Mouse (Mus musculus): ENCODE results near the gene Jhy. TPM values are rescaled to one million over a fixed set of nuclear protein-coding genes. Genes with fewer than 3 reads are reported as not detected.

Gene Jhy
- polyA plus RNA-seq, 1 experiment from 2014 or later, result 0.05 TPM

DNA sequence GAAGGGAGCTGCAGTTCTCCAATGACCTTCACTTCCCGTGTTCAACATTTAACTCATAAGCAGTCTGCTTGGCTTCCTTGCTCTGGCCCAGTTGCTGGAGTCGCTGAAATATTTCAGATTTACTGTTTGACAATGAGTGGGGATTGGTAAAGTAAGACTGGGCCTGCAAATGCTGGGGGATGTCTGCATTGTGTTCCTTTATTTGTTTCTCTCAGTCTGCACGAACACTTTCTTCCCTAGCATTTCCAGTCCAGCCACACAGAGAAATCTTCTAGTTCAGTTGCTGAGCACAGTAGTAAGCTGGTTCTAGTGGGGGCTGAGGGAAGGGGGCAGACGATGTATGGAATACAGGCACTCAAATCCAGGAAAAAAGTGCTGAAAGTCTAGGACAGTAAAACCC, 89.0 kb downstream of the Jhy start:
- peaks cover 99% of the 10 kb centered on the region for H3K27me3 ChIP-seq (replicated peaks; ENCODE audit: control insufficient read depth, insufficient read depth, low read length)
- 4% methylated on average over 4 of the region's 4 CpGs for WGBS
- no peaks in the 10 kb centered on the region for H3K4me1 ChIP-seq (replicated peaks; ENCODE audit: control insufficient read depth, insufficient read depth, low read length)
- no peak overlapping the region for H3K4me2 ChIP-seq (ENCODE audit: low read length)
- ATAC-seq (replicated peaks; ENCODE audit: low FRiP score, low TSS enrichment, low read depth) (no peak), DNase-seq (ENCODE audit: low spot score) (no peak)
- no peaks in the 10 kb centered on the region for H3K9me3 ChIP-seq (ENCODE audit: control insufficient read depth, low read length)
- H3K27ac ChIP-seq (ENCODE audit: low read depth), result no peak overlapping the region
- no peak overlapping the region for H3K9ac ChIP-seq (ENCODE audit: low read length)
- H3K4me3 ChIP-seq (ENCODE audit: low read depth, low read length), result no peak overlapping the region
- H3K36me3 ChIP-seq (ENCODE audit: control insufficient read depth, insufficient read depth, low read length), result no peaks in the 10 kb centered on the region

DNA sequence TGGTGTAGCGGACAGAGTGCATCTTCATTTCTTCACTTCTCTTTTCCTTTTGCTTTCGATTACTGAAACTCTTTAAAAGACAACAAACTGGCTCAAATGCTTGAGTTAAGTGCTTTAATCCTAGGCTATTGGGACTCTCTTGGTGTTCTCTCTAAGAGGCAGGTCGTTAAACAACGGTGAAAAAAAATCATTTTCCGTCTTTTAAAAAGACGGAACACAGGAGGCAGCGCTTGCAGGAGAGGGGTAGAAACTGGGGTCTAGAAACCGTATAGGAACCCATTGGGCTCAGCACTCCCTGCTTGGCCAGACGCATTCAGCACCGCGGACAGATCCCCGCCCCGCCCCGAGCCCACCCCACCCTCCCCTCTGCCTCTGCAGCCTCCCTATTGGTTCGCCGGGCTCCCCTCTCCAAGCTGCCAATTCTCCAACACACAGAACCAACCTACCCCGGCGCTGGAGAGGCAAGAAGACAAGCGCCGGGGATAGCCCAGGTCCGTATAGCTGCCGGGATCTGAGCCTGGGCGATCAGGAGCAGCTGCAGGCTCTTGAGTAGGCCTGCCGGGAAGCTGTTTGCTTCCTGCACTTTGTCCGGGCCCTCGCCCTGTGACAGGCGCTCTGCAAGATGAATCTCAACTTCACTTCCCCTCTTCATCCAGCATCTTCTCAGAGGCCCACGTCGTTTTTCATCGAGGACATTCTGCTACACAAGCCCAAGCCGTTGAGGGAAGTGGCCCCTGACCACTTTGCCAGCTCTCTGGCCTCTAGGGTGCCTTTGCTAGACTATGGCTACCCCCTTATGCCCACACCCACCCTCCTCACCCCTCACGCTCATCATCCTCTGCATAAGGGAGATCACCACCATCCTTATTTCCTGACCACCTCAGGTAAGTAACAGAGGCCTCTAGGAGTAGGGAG, 90.1 kb downstream of the Jhy start, which contains the start of gene Bsx:
TSS of gene Bsx (plus strand) at position 572 of the 915 bp plus-strand sequence.
- ATAC-seq (replicated peaks; ENCODE audit: low FRiP score, low TSS enrichment, low read depth) (peak; percentile 75), DNase-seq (ENCODE audit: low spot score) (peak; percentile 96)
- H3K4me1 ChIP-seq (replicated peaks; ENCODE audit: control insufficient read depth, insufficient read depth, low read length), result no peaks in the 10 kb centered on the region
- 4% methylated on average over 32 of the region's 32 CpGs for WGBS
- H3K27me3 ChIP-seq (replicated peaks; ENCODE audit: control insufficient read depth, insufficient read depth, low read length), result peaks cover 97% of the 10 kb centered on the region
- H3K27ac ChIP-seq (ENCODE audit: low read depth), result no peak within 1 kb of the TSS
- peak within 1 kb of the TSS; percentile 20; the same call in 1 of the 2 replicates for H3K4me3 ChIP-seq (ENCODE audit: low read depth, low read length)
- no peaks in the 10 kb centered on the region for H3K9me3 ChIP-seq (ENCODE audit: control insufficient read depth, low read length)
- H3K9ac ChIP-seq (ENCODE audit: low read length), result no peak within 1 kb of the TSS
- H3K36me3 ChIP-seq (ENCODE audit: control insufficient read depth, insufficient read depth, low read length), result no peaks in the 10 kb centered on the region
- H3K4me2 ChIP-seq (ENCODE audit: low read length), result peak within 1 kb of the TSS; percentile 45

DNA sequence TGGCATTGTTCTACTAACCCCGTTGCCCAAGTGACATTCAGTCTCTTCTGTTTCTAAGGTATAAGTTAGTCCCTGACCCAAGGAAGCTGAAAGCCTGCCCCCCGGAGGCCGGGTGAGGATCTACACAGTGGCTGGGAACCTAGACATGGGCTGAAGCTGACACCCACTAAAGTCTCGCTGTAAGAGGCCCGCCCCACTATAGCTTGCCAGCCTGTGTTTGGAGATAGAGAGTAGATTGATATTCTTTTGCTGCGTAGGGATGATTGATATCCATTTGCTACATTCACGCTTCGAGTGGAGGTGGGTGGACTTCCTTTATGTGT, 91.8 kb downstream of the Jhy start:
- no peak overlapping the region for H3K27ac ChIP-seq (ENCODE audit: low read depth)
- no peak overlapping the region for H3K9ac ChIP-seq (ENCODE audit: low read length)
- no peaks in the 10 kb centered on the region for H3K4me1 ChIP-seq (replicated peaks; ENCODE audit: control insufficient read depth, insufficient read depth, low read length)
- no peak overlapping the region for H3K4me3 ChIP-seq (ENCODE audit: low read depth, low read length)
- DNase-seq (ENCODE audit: low spot score) (no peak), ATAC-seq (replicated peaks; ENCODE audit: low FRiP score, low TSS enrichment, low read depth) (no peak)
- H3K9me3 ChIP-seq (ENCODE audit: control insufficient read depth, low read length), result no peaks in the 10 kb centered on the region
- H3K36me3 ChIP-seq (ENCODE audit: control insufficient read depth, insufficient read depth, low read length), result no peaks in the 10 kb centered on the region
- H3K27me3 ChIP-seq (replicated peaks; ENCODE audit: control insufficient read depth, insufficient read depth, low read length), result peaks cover 85% of the 10 kb centered on the region
- H3K4me2 ChIP-seq (ENCODE audit: low read length), result no peak overlapping the region
- WGBS, result 9% methylated on average over 8 of the region's 8 CpGs

DNA sequence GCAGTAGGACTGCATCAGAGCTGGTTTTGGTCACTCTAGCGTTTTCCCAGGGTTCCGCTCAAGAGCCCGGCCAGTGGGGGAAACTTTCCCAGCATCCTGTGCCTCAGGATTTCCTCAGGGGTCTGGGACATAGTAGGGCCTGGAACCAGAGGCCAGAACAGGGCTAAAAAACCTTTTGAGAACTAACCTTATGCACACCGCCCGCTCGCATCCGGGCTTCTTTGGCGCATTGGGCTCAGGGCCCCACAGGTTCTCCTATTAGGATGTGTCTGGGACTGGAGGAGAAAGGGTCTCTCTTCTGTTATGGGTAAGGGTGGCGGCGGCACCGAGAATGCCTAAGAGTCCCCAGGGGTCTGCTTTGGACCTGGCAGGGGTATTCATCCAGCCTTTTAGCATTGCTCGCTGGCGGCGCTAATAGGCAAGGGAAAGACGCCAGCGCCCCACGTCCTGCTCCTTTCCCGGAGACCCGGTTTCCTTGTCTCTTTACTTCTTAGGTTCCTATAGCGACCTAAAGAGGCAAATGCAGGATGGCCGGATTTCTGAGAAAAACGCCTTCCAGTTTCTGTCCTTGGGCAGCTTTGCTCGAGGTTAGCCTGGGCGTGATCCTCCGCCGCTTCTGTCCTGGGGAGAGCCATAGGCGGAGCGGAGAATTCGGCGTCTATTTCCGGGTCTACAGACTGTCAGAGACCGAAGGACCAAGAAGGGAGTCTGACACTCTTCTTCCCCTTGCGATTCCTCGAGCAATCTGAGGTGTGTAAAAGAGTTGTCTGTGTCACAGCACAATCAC, 92.4 kb downstream of the Jhy start:
- peaks cover 79% of the 10 kb centered on the region for H3K27me3 ChIP-seq (replicated peaks; ENCODE audit: control insufficient read depth, insufficient read depth, low read length)
- no peak overlapping the region for H3K9ac ChIP-seq (ENCODE audit: low read length)
- H3K4me2 ChIP-seq (ENCODE audit: low read length), result peak overlapping the region; percentile 30
- H3K4me1 ChIP-seq (replicated peaks; ENCODE audit: control insufficient read depth, insufficient read depth, low read length), result no peaks in the 10 kb centered on the region
- 2% methylated on average over 34 of the region's 34 CpGs for WGBS
- no peak overlapping the region for H3K4me3 ChIP-seq (ENCODE audit: low read depth, low read length)
- ATAC-seq (replicated peaks; ENCODE audit: low FRiP score, low TSS enrichment, low read depth), result no peak
- H3K36me3 ChIP-seq (ENCODE audit: control insufficient read depth, insufficient read depth, low read length), result no peaks in the 10 kb centered on the region
- no peak for DNase-seq (ENCODE audit: low spot score)
- no peak overlapping the region for H3K27ac ChIP-seq (ENCODE audit: low read depth)
- no peaks in the 10 kb centered on the region for H3K9me3 ChIP-seq (ENCODE audit: control insufficient read depth, low read length)

DNA sequence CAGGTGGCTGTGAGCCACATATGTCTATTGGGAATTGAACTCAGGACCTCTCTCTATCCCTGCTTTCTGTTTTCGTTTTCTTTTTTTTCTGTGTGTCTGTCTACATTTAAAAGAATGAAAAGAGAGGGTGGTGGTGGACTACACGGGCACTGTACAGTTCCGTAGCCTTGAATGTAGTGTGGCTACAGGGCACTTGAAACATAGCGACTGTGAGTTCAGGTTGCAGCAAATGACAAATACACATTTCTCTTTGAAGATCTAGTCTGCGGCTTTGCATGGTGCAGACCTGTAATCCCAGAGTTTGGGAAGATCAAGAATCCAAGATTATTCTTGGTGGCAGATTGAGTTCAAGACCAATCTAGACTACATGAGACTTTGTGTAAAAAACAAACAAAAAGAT, 93.6 kb downstream of the Jhy start:
- DNase-seq (ENCODE audit: low spot score) (no peak), ATAC-seq (replicated peaks; ENCODE audit: low FRiP score, low TSS enrichment, low read depth) (no peak)
- no peaks in the 10 kb centered on the region for H3K9me3 ChIP-seq (ENCODE audit: control insufficient read depth, low read length)
- 84% methylated on average over 5 of the region's 5 CpGs for WGBS
- no peak overlapping the region for H3K27ac ChIP-seq (ENCODE audit: low read depth)
- H3K4me3 ChIP-seq (ENCODE audit: low read depth, low read length), result no peak overlapping the region
- no peaks in the 10 kb centered on the region for H3K36me3 ChIP-seq (ENCODE audit: control insufficient read depth, insufficient read depth, low read length)
- peaks cover 67% of the 10 kb centered on the region for H3K27me3 ChIP-seq (replicated peaks; ENCODE audit: control insufficient read depth, insufficient read depth, low read length)
- H3K4me1 ChIP-seq (replicated peaks; ENCODE audit: control insufficient read depth, insufficient read depth, low read length), result no peaks in the 10 kb centered on the region
- no peak overlapping the region for H3K4me2 ChIP-seq (ENCODE audit: low read length)
- no peak overlapping the region for H3K9ac ChIP-seq (ENCODE audit: low read length)

DNA sequence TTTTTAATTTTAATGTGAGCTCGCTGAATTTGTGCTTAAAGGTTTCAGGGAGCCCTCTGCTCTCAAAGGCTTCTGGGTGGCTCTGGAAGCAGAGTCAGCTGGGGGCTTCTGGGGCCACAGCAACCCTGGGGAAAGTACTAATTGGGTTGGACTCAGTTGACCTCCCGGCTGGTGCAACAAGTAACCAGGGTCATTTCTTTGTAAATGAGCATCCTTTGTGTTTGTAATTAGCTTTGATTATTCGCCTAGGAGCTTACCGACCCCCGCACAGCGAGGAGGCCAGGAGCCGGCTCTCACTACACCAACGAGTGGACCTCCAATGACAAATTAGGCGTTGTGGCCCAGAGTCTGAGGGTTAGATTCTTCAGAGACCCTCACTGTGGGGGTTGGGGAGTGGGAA, 104.7 kb downstream of the Jhy start:
- Histone ChIP-seq H3K27ac (ENCODE audit: low read depth) (no peak overlapping the region), H3K27me3 (replicated peaks; ENCODE audit: control insufficient read depth, insufficient read depth, low read length) (peaks cover 17% of the 10 kb centered on the region; the same call in 1 of the 2 replicates), H3K4me2 (ENCODE audit: low read length) (peak overlapping the region; percentile 58), H3K36me3 (ENCODE audit: control insufficient read depth, insufficient read depth, low read length) (no peaks in the 10 kb centered on the region), H3K9me3 (ENCODE audit: control insufficient read depth, low read length) (no peaks in the 10 kb centered on the region), H3K4me1 (replicated peaks; ENCODE audit: control insufficient read depth, insufficient read depth, low read length) (peaks cover 4% of the 10 kb centered on the region; the same call in 1 of the 2 replicates), H3K9ac (ENCODE audit: low read length) (no peak overlapping the region), H3K4me3 (ENCODE audit: low read depth, low read length) (peak overlapping the region; percentile 28)
- 15% methylated on average over 9 of the region's 9 CpGs for WGBS
- DNase-seq (ENCODE audit: low spot score) (no peak), ATAC-seq (replicated peaks; ENCODE audit: low FRiP score, low TSS enrichment, low read depth) (no peak)

DNA sequence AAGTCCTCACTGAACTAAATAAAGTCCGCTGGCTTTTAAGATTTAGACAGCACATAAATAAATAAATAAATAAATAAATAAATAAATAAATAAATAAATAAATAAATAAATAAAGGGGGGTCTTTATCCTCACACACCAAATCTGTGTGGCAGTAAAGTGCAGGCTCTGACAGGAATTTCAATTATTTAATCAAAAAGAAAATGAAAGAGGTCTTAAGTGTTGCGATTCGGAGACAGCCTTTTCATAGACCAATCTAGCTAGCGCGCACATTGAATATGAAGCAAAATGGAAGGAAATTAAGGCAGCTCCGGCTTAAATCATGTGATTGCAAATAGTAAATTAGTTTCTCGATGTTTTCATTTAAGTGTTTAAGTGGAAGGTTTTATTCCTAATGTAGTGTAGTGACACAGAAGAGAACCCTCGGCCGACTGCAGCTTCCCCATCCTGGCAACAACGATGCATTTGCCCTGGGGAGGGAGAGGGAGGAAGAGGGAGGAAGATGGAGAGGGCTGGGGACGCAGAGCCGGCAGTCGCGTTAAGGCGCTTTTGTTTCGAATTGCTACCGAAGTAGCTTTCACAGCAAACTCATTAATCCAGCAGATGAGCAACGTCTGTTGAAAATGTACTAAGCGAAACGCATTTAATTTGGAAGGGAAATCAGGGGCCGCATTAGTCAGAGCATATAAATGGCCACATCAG, 105.3 kb downstream of the Jhy start:
- no peaks in the 10 kb centered on the region for H3K9me3 ChIP-seq (ENCODE audit: control insufficient read depth, low read length)
- H3K27me3 ChIP-seq (replicated peaks; ENCODE audit: control insufficient read depth, insufficient read depth, low read length), result peaks cover 17% of the 10 kb centered on the region; the same call in 1 of the 2 replicates
- 11% methylated on average over 21 of the region's 21 CpGs for WGBS
- H3K4me2 ChIP-seq (ENCODE audit: low read length), result peak overlapping the region; percentile 58
- DNase-seq (ENCODE audit: low spot score), result no peak
- no peak for ATAC-seq (replicated peaks; ENCODE audit: low FRiP score, low TSS enrichment, low read depth)
- no peaks in the 10 kb centered on the region for H3K36me3 ChIP-seq (ENCODE audit: control insufficient read depth, insufficient read depth, low read length)
- no peak overlapping the region for H3K27ac ChIP-seq (ENCODE audit: low read depth)
- peaks cover 4% of the 10 kb centered on the region; the same call in 1 of the 2 replicates for H3K4me1 ChIP-seq (replicated peaks; ENCODE audit: control insufficient read depth, insufficient read depth, low read length)
- peak overlapping the region; percentile 11; the same call in 1 of the 2 replicates for H3K9ac ChIP-seq (ENCODE audit: low read length)
- H3K4me3 ChIP-seq (ENCODE audit: low read depth, low read length), result peak overlapping the region; percentile 28

DNA sequence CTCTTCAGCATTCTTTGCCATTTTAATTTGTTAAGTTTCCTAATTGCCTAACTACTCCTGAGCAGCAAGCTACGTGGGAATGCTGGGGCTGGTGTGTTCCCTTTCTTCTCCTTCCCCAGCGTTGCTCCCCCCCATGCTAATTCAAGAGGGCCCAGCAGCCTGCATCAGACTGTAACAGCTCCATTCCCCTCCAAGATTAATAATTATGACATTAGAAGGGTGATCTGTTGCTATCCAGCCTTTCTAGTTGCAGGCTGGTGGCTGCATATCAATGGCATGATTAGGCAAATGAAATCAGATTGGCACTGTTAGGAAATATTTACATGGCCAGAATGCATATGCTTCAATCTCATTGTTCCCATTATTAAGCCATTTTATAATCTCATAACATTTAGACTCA, 112.4 kb downstream of the Jhy start:
- ATAC-seq (replicated peaks; ENCODE audit: low FRiP score, low TSS enrichment, low read depth) (no peak), DNase-seq (ENCODE audit: low spot score) (no peak)
- Histone ChIP-seq H3K4me1 (replicated peaks; ENCODE audit: control insufficient read depth, insufficient read depth, low read length) (no peaks in the 10 kb centered on the region), H3K36me3 (ENCODE audit: control insufficient read depth, insufficient read depth, low read length) (no peaks in the 10 kb centered on the region), H3K4me3 (ENCODE audit: low read depth, low read length) (no peak overlapping the region), H3K4me2 (ENCODE audit: low read length) (no peak overlapping the region), H3K27ac (ENCODE audit: low read depth) (no peak overlapping the region), H3K9ac (ENCODE audit: low read length) (no peak overlapping the region), H3K9me3 (ENCODE audit: control insufficient read depth, low read length) (no peaks in the 10 kb centered on the region), H3K27me3 (replicated peaks; ENCODE audit: control insufficient read depth, insufficient read depth, low read length) (no peaks in the 10 kb centered on the region; the same call in 1 of the 2 replicates)
- 58% methylated on average over 2 of the region's 2 CpGs for WGBS
